Mouse (Mus musculus) embryonic facial prominence, embryonic 11.5 days (tissue): ENCODE data around the gene Pcbp1. TPM values are rescaled to one million over a fixed set of nuclear protein-coding genes. Genes with fewer than 3 reads are reported as not detected.
"Not testable (repeated sequence)": the region's sequence is repeated elsewhere in the genome, so short reads cannot be mapped to it uniquely, and the experiment has no call there.

Experiments used
- ATAC-seq: fragments of 200-750 bp; cut with Nextera tagmentation; replicated peaks from 2 replicates; pipeline ENCODE4 v1.8.0; 2017; ENCODE audit warnings: low read depth; ENCODE audit not compliant: insufficient number of reproducible peaks, low FRiP score, low TSS enrichment
- DNase-seq: peaks from one replicate; pipeline ENCODE4 v3.0.0-alpha.2; 2015; ENCODE audit warnings: low spot score
- H3K27ac ChIP-seq: fragments of 300-500 bp; sonication (generic); replicated peaks from 2 replicates; pipeline ENCODE4 v1.5.1; 2014; ENCODE audit warnings: mild to moderate bottlenecking, low read depth, low read length, control low read depth
- H3K27me3 ChIP-seq: fragments of 300-500 bp; sonication (generic); 2 replicates; pipeline ENCODE4 v1.6.1; 2014; ENCODE audit warnings: mild to moderate bottlenecking, low read length, moderate library complexity, mixed read lengths; ENCODE audit not compliant: control insufficient read depth, insufficient read depth
- H3K36me3 ChIP-seq: fragments of 300-500 bp; sonication (generic); replicated peaks from 2 replicates; pipeline ENCODE4 v1.6.1; 2014; ENCODE audit warnings: low read depth, mild to moderate bottlenecking, low read length, moderate library complexity, mixed read lengths; ENCODE audit not compliant: control insufficient read depth, insufficient read depth
- H3K4me1 ChIP-seq: fragments of 300-500 bp; sonication (generic); 2 replicates; pipeline ENCODE4 v1.6.1; 2014; ENCODE audit warnings: low read length, mixed read lengths; ENCODE audit not compliant: control insufficient read depth, insufficient read depth
- H3K4me2 ChIP-seq: fragments of 300-500 bp; sonication (generic); 2 replicates; pipeline ENCODE4 v1.6.1; 2014; ENCODE audit warnings: low read depth, mild to moderate bottlenecking, control low read depth, low read length, moderate library complexity
- H3K4me3 ChIP-seq: fragments of 300-500 bp; sonication (generic); 2 replicates; pipeline ENCODE4 v1.5.1; 2014; ENCODE audit warnings: low read depth, low read length, control low read depth
- H3K9ac ChIP-seq: fragments of 300-500 bp; sonication (generic); replicated peaks from 2 replicates; pipeline ENCODE4 v1.6.1; 2014; ENCODE audit warnings: mild to moderate bottlenecking, control low read depth, low read length
- H3K9me3 ChIP-seq: fragments of 300-500 bp; sonication (generic); replicated peaks from 2 replicates; pipeline ENCODE4 v1.6.1; 2016; ENCODE audit warnings: mild to moderate bottlenecking, low read length, inconsistent platforms, mixed read lengths; ENCODE audit not compliant: control insufficient read depth
- WGBS: fragments of 180-500 bp; shearing (Covaris S2); extraction: QIAGEN DNeasy Blood & Tissue Kit; methylation state at CpG from one replicate; pipeline ENCODE4 v1.1.7; 2014; 5-methylcytosine and 5-hydroxymethylcytosine counted together
- polyA plus RNA-seq: library from polyadenylated mRNA; unstranded; fragments of >200 nt; fragmentation: Nextera tagmentation; extraction: Ambion mirVana; gene quantifications from 2 replicates; pipeline ENCODE4 v1.2.1, GENCODE M21; 2014

The Pcbp1 gene
- polyA plus RNA-seq = 405 and 423 TPM in 2 replicates

- Histone ChIP-seq H3K4me3 (peak within 1 kb of the TSS; percentile 99), H3K4me1 (peaks cover 2% of the 10 kb centered on the region; the same call in 1 of the 2 replicates), H3K27me3 (no peaks in the 10 kb centered on the region), H3K27ac (peak within 1 kb of the TSS; percentile 100), H3K4me2 (peak within 1 kb of the TSS; percentile 94), H3K9me3 (no peaks in the 10 kb centered on the region), H3K9ac (peak within 1 kb of the TSS; percentile 99), H3K36me3 (no peaks in the 10 kb centered on the region)
- ATAC-seq (peak; percentile 69), DNase-seq (peak; percentile 95)
- 0% methylated on average over 84 of the region's 120 CpGs for WGBS
Observed at GRCm38 (mm10) chr6:86526032-86526960, at the start of gene Pcbp1. TSS of gene Pcbp1 (minus strand) at chr6:86526321.

- Histone ChIP-seq H3K9me3 (no peaks in the 10 kb centered on the region), H3K4me1 (no peaks in the 10 kb centered on the region), H3K36me3 (no peaks in the 10 kb centered on the region), H3K4me3 (no peak overlapping the region), H3K4me2 (no peak overlapping the region), H3K27me3 (no peaks in the 10 kb centered on the region), H3K9ac (no peak overlapping the region), H3K27ac (no peak overlapping the region)
- WGBS = 91% methylated on average over 3 of the region's 3 CpGs
- ATAC-seq (no peak), DNase-seq (no peak)
Observed at GRCm38 (mm10) chr6:86574495-86574894, 48.4 kb upstream of the Pcbp1 start.

- no peaks in the 10 kb centered on the region for H3K9me3 ChIP-seq
- H3K36me3 ChIP-seq = no peaks in the 10 kb centered on the region
- no peak overlapping the region for H3K9ac ChIP-seq
- no peaks in the 10 kb centered on the region for H3K4me1 ChIP-seq
- no peak for DNase-seq
- H3K27me3 ChIP-seq = no peaks in the 10 kb centered on the region
- no peak overlapping the region for H3K4me2 ChIP-seq
- 62% methylated on average over 9 of the region's 9 CpGs for WGBS
- no peak overlapping the region for H3K27ac ChIP-seq
- no peak for ATAC-seq
- H3K4me3 ChIP-seq = no peak overlapping the region
Observed at GRCm38 (mm10) chr6:86570830-86571229, 44.7 kb upstream of the Pcbp1 start.

- Histone ChIP-seq H3K27ac (no peak overlapping the region), H3K27me3 (no peaks in the 10 kb centered on the region), H3K4me3 (no peak overlapping the region), H3K4me1 (no peaks in the 10 kb centered on the region), H3K36me3 (no peaks in the 10 kb centered on the region), H3K9ac (no peak overlapping the region), H3K4me2 (no peak overlapping the region), H3K9me3 (no peaks in the 10 kb centered on the region)
- DNase-seq (no peak), ATAC-seq (no peak)
- 76% methylated on average over 3 of the region's 3 CpGs for WGBS
Observed at GRCm38 (mm10) chr6:86569461-86569820, 43.3 kb upstream of the Pcbp1 start.

- DNase-seq (no peak), ATAC-seq (no peak)
- Histone ChIP-seq H3K9ac (no peak overlapping the region), H3K27me3 (no peaks in the 10 kb centered on the region), H3K4me1 (no peaks in the 10 kb centered on the region), H3K9me3 (no peaks in the 10 kb centered on the region), H3K4me3 (no peak overlapping the region), H3K4me2 (no peak overlapping the region), H3K27ac (no peak overlapping the region), H3K36me3 (no peaks in the 10 kb centered on the region)
- WGBS = 35% methylated on average over 3 of the region's 3 CpGs
Observed at GRCm38 (mm10) chr6:86568816-86569460, 42.8 kb upstream of the Pcbp1 start.

- DNase-seq (no peak), ATAC-seq (no peak)
- Histone ChIP-seq H3K4me3 (no peak overlapping the region), H3K9ac (no peak overlapping the region), H3K9me3 (no peaks in the 10 kb centered on the region), H3K4me2 (no peak overlapping the region), H3K27me3 (no peaks in the 10 kb centered on the region), H3K27ac (no peak overlapping the region), H3K36me3 (no peaks in the 10 kb centered on the region), H3K4me1 (no peaks in the 10 kb centered on the region)
- WGBS = 89% methylated on average over 2 of the region's 2 CpGs
Observed at GRCm38 (mm10) chr6:86565782-86566181, 39.7 kb upstream of the Pcbp1 start.

GRCm38 (mm10) chr6:86557182-86557581 lies 31.1 kb upstream of the Pcbp1 start:
- peak; percentile 11 for DNase-seq
- 82% methylated on average over 1 of the region's 1 CpGs for WGBS
- not testable (repeated sequence) for H3K27ac ChIP-seq, H3K4me1 ChIP-seq, H3K9ac ChIP-seq, H3K9me3 ChIP-seq, ATAC-seq, H3K36me3 ChIP-seq, H3K4me2 ChIP-seq, H3K4me3 ChIP-seq, H3K27me3 ChIP-seq
